Mouse (Mus musculus): ENCODE results near the gene Txnip. TPM values are rescaled to one million over a fixed set of nuclear protein-coding genes. Genes with fewer than 3 reads are reported as not detected.

Gene Txnip
- polyA plus RNA-seq, 1 experiment from 2014 or later: 57.6 TPM

- no peaks in the 10 kb centered on the region for H3K27me3 ChIP-seq
- H3K9ac ChIP-seq (replicated peaks): no peak overlapping the region
- H3K36me3 ChIP-seq: no peaks in the 10 kb centered on the region
- H3K4me2 ChIP-seq (replicated peaks): no peak overlapping the region
- H3K4me3 ChIP-seq (replicated peaks): no peak overlapping the region
- 79% methylated on average over 6 of the region's 6 CpGs for WGBS
- H3K4me1 ChIP-seq (replicated peaks): peaks cover 28% of the 10 kb centered on the region
- ATAC-seq: no peak
- no peaks in the 10 kb centered on the region for H3K9me3 ChIP-seq
- H3K27ac ChIP-seq: no peak overlapping the region
Measured at GRCm38 (mm10) chr3:96554251-96554650, 3.5 kb upstream of the Txnip start.

GRCm38 (mm10) chr3:96555041-96555596 lies 2.6 kb upstream of the Txnip start:
- Histone ChIP-seq H3K27ac (peak overlapping the region; percentile 65), H3K36me3 (peaks cover 7% of the 10 kb centered on the region), H3K9me3 (no peaks in the 10 kb centered on the region), H3K4me2 (replicated peaks) (0 out of 2 replicates have a peak overlapping the region, but pooled peaks have one; percentile 2), H3K4me1 (replicated peaks) (peaks cover 37% of the 10 kb centered on the region), H3K9ac (replicated peaks) (peak overlapping the region; percentile 28; the same call in 1 of the 2 replicates), H3K27me3 (no peaks in the 10 kb centered on the region), H3K4me3 (replicated peaks) (no peak overlapping the region)
- ATAC-seq: peak; percentile 22
- 48% methylated on average over 12 of the region's 12 CpGs for WGBS

GRCm38 (mm10) chr3:96555999-96556614 lies 1.6 kb upstream of the Txnip start:
- no peaks in the 10 kb centered on the region for H3K27me3 ChIP-seq
- peaks cover 46% of the 10 kb centered on the region for H3K4me1 ChIP-seq (replicated peaks)
- no peak overlapping the region for H3K9ac ChIP-seq (replicated peaks)
- H3K4me2 ChIP-seq (replicated peaks): peak overlapping the region; percentile 82; the same call in 1 of the 2 replicates
- H3K36me3 ChIP-seq: peaks cover 17% of the 10 kb centered on the region
- no peak for ATAC-seq
- peak overlapping the region; percentile 65 for H3K27ac ChIP-seq
- no peak overlapping the region for H3K4me3 ChIP-seq (replicated peaks)
- 86% methylated on average over 15 of the region's 15 CpGs for WGBS
- H3K9me3 ChIP-seq: no peaks in the 10 kb centered on the region

- Histone ChIP-seq H3K4me3 (replicated peaks) (peak overlapping the region; percentile 60), H3K9ac (replicated peaks) (peak overlapping the region; percentile 69), H3K4me2 (replicated peaks) (peak overlapping the region; percentile 82), H3K36me3 (peaks cover 21% of the 10 kb centered on the region), H3K4me1 (replicated peaks) (peaks cover 53% of the 10 kb centered on the region), H3K27me3 (no peaks in the 10 kb centered on the region), H3K9me3 (no peaks in the 10 kb centered on the region), H3K27ac (peak overlapping the region; percentile 74)
- 0 out of 2 replicates have a peak, but pooled peaks have one; percentile 9 for ATAC-seq
- 7% methylated on average over 22 of the region's 22 CpGs for WGBS
Measured at GRCm38 (mm10) chr3:96556651-96557635, 814 bp upstream of the Txnip start.

GRCm38 (mm10) chr3:96558159-96558558 lies 402 bp downstream of the Txnip start:
- H3K27me3 ChIP-seq: no peaks in the 10 kb centered on the region
- peak overlapping the region; percentile 82 for H3K4me2 ChIP-seq (replicated peaks)
- peak overlapping the region; percentile 60 for H3K4me3 ChIP-seq (replicated peaks)
- no peak for ATAC-seq
- no peaks in the 10 kb centered on the region for H3K9me3 ChIP-seq
- H3K4me1 ChIP-seq (replicated peaks): peaks cover 53% of the 10 kb centered on the region
- peak overlapping the region; percentile 57 for H3K9ac ChIP-seq (replicated peaks)
- WGBS: under 1% methylated on average over 17 of the region's 17 CpGs
- H3K36me3 ChIP-seq: peaks cover 21% of the 10 kb centered on the region
- peak overlapping the region; percentile 51 for H3K27ac ChIP-seq

- Histone ChIP-seq H3K9me3 (no peaks in the 10 kb centered on the region), H3K4me1 (replicated peaks) (peaks cover 53% of the 10 kb centered on the region), H3K36me3 (peaks cover 21% of the 10 kb centered on the region), H3K27ac (no peak overlapping the region), H3K27me3 (no peaks in the 10 kb centered on the region), H3K4me2 (replicated peaks) (peak overlapping the region; percentile 82), H3K9ac (replicated peaks) (peak overlapping the region; percentile 57), H3K4me3 (replicated peaks) (peak overlapping the region; percentile 60)
- WGBS: 41% methylated on average over 10 of the region's 10 CpGs
- ATAC-seq: no peak
Measured at GRCm38 (mm10) chr3:96558668-96559196, 975 bp downstream of the Txnip start.

- Histone ChIP-seq H3K4me1 (replicated peaks) (peaks cover 53% of the 10 kb centered on the region), H3K36me3 (peaks cover 21% of the 10 kb centered on the region), H3K27me3 (no peaks in the 10 kb centered on the region), H3K27ac (no peak overlapping the region), H3K9ac (replicated peaks) (peak overlapping the region; percentile 57), H3K4me2 (replicated peaks) (peak overlapping the region; percentile 82), H3K9me3 (no peaks in the 10 kb centered on the region), H3K4me3 (replicated peaks) (peak overlapping the region; percentile 60)
- 90% methylated on average over 12 of the region's 12 CpGs for WGBS
- ATAC-seq: no peak
Measured at GRCm38 (mm10) chr3:96559398-96559910, 1.7 kb downstream of the Txnip start.

GRCm38 (mm10) chr3:96559911-96560850 lies 2.4 kb downstream of the Txnip start:
- no peak for ATAC-seq
- Histone ChIP-seq H3K4me1 (replicated peaks) (peaks cover 50% of the 10 kb centered on the region), H3K9ac (replicated peaks) (peak overlapping the region; percentile 57), H3K4me2 (replicated peaks) (peak overlapping the region; percentile 82), H3K9me3 (no peaks in the 10 kb centered on the region), H3K4me3 (replicated peaks) (peak overlapping the region; percentile 60), H3K27ac (no peak overlapping the region), H3K36me3 (peaks cover 21% of the 10 kb centered on the region), H3K27me3 (no peaks in the 10 kb centered on the region)
- 90% methylated on average over 23 of the region's 23 CpGs for WGBS

- Histone ChIP-seq H3K4me2 (replicated peaks) (peak overlapping the region; percentile 82), H3K9me3 (no peaks in the 10 kb centered on the region), H3K27me3 (no peaks in the 10 kb centered on the region), H3K4me3 (replicated peaks) (peak overlapping the region; percentile 60), H3K36me3 (peaks cover 21% of the 10 kb centered on the region), H3K9ac (replicated peaks) (peak overlapping the region; percentile 43; the same call in 1 of the 2 replicates), H3K27ac (no peak overlapping the region), H3K4me1 (replicated peaks) (peaks cover 44% of the 10 kb centered on the region)
- ATAC-seq: no peak
- 90% methylated on average over 9 of the region's 9 CpGs for WGBS
Measured at GRCm38 (mm10) chr3:96560881-96561668, 3.3 kb downstream of the Txnip start.

GRCm38 (mm10) chr3:96561946-96562681 lies 4.4 kb downstream of the Txnip start:
- Histone ChIP-seq H3K36me3 (peaks cover 21% of the 10 kb centered on the region), H3K4me2 (replicated peaks) (no peak overlapping the region), H3K4me3 (replicated peaks) (no peak overlapping the region), H3K9me3 (no peaks in the 10 kb centered on the region), H3K4me1 (replicated peaks) (peaks cover 35% of the 10 kb centered on the region), H3K27ac (no peak overlapping the region), H3K27me3 (no peaks in the 10 kb centered on the region), H3K9ac (replicated peaks) (no peak overlapping the region)
- whole genome bisulfite sequencing: 61% methylated on average over 10 of the region's 10 CpGs
- ATAC-seq: no peak
